Mouse (Mus musculus) embryo, embryonic 11.5 days (tissue): Measurements from ENCODE around the gene Rftn1.

Source experiments
- DNase-seq: peaks from one replicate; pipeline ENCODE4 v3.0.0-alpha.2; 2012; ENCODE audit warnings: low read depth, low spot score

Rftn1 gene

DNA sequence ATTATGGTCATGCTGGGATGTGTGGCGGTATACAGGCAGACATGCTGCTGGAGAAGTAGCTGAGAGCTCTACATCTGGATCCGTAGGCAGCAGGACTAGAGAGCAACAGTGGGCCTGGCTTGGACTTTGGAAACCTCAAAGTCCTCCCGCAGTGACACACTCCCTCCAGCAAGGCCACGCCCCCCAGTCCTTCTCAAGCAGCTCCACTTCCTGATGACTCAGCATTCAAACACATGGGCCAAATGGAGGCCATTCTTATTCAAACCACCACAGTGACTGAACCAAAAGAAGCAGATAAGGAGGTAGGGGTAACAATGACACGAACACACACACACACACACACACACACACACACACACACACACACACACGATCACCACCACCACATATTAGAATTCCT lies 17.7 kb downstream of the Rftn1 start:
- DNase-seq, result no peak

DNA sequence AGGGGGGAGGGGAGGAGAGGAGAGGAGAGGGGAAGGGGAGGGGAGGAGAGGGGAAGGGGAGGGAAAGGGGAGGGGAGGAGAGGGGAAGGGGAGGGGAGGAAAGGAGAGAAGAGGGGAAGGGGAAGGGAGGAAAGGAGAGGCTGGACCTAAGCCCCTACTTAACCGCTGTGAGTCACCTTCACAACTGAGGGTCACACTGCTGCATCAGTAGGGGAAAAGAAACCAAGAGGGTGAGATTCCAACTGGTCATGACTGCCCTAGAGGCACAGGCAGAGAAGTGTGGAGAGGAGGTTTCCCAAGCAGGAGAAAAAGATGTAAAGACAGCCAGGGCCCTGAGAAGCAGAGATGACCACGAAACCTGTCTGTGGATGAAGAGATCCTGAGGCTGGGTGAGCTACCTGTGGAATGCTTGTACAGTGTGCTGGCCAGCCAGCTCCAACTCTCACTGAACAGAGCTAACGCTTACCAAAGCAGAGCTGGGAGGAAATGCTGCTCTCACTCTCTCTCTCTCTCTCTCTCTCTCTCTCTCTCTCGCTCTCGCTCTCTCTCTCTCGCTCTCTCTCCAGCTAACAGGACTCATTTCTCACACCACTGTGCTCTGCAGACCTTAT lies 19.4 kb downstream of the Rftn1 start:
- DNase-seq, result no peak

DNA sequence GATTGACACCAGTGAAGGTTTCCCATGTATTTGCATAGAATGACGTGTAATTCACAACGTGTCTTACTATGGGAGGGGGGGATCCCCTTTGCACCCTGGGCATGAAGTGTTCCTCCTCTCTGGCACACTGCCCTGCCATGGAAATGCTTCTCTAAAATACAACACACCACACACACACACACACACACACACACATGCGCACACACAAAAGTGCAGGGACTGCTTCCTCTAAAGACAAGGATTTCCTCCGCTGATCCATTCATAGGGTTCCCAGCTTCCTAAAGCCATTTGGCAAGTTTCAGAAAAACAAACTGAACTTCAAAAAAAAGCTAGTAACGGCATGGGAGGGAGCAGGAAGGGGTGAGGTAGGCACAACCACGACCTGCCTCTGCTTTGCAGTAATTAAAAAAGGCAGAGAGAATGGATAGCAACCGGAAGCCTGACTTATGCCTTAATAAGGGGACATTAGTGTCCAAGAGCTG lies 20.5 kb downstream of the Rftn1 start:
- DNase-seq, result no peak

- DNase-seq, result no peak
Observed at GRCm38 (mm10) chr17:50160904-50161805, 29.3 kb downstream of the Rftn1 start.

DNA sequence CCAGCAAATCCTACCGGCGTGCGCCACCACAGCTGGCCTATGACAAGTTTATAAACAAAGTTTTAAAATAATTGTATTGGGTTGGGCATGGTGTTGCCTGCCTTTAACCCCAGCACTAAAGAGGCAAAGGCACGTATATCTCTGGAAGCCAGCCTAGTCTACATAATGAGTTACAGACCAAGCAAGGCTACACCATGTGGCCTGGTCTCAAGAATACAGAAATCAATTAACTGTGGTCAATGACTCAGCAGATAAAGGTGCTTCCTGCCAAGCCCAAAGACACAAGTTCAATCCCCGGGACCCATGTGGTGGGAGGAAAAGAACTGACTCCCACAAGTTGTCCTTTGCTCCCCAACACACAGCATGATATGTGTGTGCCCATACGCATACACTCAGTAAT lies 30.1 kb downstream of the Rftn1 start:
- DNase-seq, result no peak

GRCm38 (mm10) chr17:50159816-50160215 lies 30.7 kb downstream of the Rftn1 start:
- no peak for DNase-seq

GRCm38 (mm10) chr17:50158565-50158964 lies 31.9 kb downstream of the Rftn1 start:
- no peak for DNase-seq

GRCm38 (mm10) chr17:50157190-50158150 lies 33.0 kb downstream of the Rftn1 start:
- no peak for DNase-seq

- DNase-seq, result no peak
Observed at GRCm38 (mm10) chr17:50152085-50152484, 38.4 kb downstream of the Rftn1 start.

- DNase-seq, result no peak
Observed at GRCm38 (mm10) chr17:50151208-50151723, 39.2 kb downstream of the Rftn1 start.

DNA sequence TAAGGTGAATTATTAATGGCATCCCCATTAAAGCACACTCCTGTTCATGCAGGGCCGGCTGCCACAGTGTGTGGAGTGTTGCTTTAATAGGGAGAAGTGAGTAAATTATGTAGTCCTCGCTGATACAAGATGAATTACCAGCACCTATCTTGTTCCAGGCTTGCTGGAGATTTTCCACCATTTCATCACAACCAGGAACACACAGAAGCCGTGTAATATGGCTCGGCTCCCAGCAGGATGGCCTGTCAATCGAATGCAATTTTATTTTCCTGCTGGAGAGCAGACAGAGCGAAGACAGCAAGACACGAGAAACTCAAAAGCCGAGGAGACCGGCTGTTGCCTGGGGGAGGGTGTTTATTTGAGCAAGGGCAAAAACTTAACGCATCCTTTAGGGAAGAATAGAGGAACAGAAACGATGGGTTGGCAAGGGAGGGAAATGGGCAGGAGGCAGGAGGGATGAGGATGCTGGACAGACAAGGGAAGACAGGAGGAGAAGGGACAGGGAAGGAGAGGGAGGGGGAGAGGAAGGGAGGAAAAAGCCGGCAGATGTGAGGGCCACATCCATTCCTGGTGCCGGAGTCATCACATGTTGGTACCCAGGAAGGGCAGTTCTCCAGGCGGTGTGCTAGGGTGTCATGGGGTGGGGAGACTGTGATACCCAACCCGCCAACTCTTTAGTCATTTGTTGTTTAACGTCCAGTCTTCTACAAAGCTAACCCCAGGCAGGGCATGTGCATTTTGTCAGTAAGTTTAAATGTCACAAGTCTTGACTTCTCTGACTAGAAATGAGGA lies 39.9 kb downstream of the Rftn1 start:
- DNase-seq, result no peak

DNA sequence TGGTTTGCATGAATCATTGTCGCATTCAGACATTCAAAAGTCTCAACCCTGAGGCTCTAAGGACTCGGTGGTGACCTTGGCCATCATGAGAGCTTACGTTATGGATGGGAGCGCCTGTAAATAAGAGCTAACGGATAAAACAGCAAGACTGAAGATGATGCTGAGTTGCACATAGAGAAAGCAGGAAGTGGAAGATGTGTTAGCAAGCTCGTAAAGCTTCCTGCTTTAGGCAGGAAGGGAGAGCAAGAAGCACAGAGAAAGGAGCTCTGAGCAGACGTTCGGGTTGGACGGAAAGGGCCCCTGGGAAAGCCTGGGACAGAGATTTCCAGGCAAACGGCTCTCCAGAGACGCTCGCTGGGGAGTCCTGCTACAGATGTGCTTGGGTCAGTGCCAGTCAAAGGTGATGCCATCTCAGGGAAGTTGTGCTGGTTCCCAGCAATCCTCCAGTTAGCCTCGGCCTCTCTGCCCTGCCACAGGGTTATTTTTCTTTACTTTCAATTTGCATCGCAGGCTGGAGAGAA lies 40.7 kb downstream of the Rftn1 start:
- no peak for DNase-seq

- DNase-seq, result no peak
Observed at GRCm38 (mm10) chr17:50147831-50148587, 42.5 kb downstream of the Rftn1 start.

DNA sequence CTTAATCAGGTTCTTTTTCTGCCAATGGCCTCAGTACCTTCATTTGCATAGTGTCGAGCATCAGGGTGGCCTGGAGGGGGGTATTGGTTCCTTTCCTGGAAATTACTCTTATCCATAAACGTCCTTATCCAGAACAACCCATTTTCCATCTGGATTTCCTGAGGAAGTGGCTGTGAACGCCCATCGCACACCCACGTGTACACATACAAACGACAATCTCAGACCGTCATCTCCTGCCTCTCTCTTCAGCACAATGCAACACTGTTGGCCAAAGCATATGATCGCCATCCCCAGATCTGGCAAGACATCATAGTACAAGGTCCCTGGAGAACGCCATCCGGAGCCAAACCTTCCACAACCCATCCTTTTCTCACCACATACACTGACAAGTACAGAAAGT lies 47.1 kb downstream of the Rftn1 start:
- no peak for DNase-seq

- DNase-seq, result no peak
Observed at GRCm38 (mm10) chr17:50142553-50142952, 47.9 kb downstream of the Rftn1 start.

DNA sequence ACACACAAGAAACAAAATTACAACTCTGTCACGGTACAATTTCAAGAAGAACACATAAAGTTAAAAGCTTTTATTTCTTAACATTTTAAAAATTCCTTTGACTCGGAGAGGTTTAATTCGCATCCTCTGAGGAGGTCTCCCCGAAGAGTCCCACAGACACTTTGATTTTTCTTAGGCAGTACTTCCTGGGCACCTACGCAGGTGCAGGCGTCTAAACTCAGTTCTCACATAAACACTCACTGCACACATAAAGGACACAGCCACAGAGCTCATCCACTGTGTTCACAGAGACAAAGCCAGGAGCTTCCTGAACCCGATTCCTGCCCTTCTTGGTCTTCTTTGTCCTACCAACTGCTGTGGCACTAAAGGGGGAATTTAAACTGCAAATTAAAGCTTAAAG lies 48.3 kb downstream of the Rftn1 start:
- DNase-seq, result no peak

DNA sequence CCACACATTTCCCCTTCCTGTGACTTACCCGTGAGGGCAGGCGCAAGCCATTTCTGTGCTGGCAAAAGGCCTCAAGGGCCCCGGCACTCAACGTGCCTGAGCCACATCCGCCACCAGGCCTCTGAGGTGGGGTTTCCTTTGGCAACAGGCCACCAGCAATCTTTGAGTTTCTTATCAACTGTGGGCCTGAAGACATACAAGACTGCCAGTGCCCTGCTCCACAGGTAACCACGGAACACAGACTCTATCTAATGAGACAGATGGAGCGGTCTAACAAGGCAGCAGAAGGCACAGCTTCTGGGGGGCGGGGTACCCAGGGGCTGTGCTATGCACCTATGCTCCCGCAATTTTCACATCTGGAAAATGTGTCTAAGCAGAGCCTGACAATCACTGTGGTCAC lies 54.4 kb downstream of the Rftn1 start:
- DNase-seq, result no peak

DNA sequence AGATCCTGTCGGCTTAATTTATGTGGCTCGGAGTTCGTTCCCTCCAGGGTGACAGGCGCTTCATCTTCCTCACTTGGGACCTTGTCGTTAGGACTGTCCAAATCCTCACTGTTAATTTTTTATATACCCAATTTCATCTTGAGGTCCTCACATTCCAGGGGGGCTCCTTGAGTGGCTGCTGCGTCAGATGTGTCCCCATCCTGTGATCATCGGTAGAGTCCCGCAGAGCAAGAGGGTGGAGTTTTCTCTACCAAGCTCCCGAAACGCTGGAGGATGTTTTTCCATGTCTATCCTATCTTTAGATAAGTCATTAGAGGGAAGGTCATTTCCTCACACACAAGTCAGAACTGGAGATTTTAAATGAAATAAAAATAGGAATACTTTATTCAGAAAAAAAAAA lies 55.0 kb downstream of the Rftn1 start:
- no peak for DNase-seq

GRCm38 (mm10) chr17:50131698-50132097 lies 58.8 kb downstream of the Rftn1 start:
- no peak for DNase-seq

GRCm38 (mm10) chr17:50130421-50130820 lies 60.1 kb downstream of the Rftn1 start:
- no peak for DNase-seq
